Mouse (Mus musculus) liver, embryonic 18 days (tissue): Measurements from ENCODE around the gene Arhgef15. TPM values are rescaled to one million over a fixed set of nuclear protein-coding genes. Genes with fewer than 3 reads are reported as not detected.

Experiments
- polyA plus RNA-seq: library from polyadenylated mRNA; depleted of rRNA; stranded (reverse); fragments of >200 nt; gene quantifications from 2 replicates; pipeline ENCODE4 v1.2.3, GENCODE M21; 2012; rRNA removed

The Arhgef15 gene
- polyA plus RNA-seq = 2.4 and 3.3 TPM in 2 replicates

GRCm38 (mm10) chr11:68957308-68957707, at the start of gene Arhgef15:
TSS of gene Arhgef15 (minus strand) at chr11:68957480.

DNA sequence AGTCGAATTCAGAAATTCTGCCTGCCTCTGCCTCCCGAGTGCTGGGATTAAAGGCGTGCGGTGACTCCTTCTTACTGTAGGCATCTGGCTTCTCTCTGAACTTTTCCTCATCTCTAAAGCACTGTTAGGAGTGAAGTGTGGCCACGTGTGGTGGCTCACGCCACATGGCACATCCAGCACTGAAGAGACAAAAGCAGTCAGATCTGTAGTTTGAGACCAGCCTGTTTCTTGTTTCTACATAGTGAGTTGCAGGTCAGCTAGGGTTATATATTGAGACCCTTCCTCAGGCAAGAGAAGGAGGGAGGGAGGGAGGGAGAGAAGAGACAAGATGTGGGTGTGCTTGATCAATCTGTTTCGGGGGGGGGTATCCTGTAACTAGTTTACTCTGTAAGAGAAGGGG, 17.8 kb upstream of the Arhgef15 start, which contains the start of gene Rangrf:
Rangrf (minus strand) TSS at position 101 of the 400 bp plus-strand sequence.

GRCm38 (mm10) chr11:68967337-68968282, 10.3 kb upstream of the Arhgef15 start, which contains the start of gene Slc25a35:
TSS of gene Slc25a35 (plus strand) at chr11:68968131.

GRCm38 (mm10) chr11:68926981-68927380, 30.3 kb downstream of the Arhgef15 start, which contains the start of gene Odf4:
TSS of gene Odf4 (minus strand) at chr11:68927081.

GRCm38 (mm10) chr11:68901351-68902046, 55.8 kb downstream of the Arhgef15 start, which contains the start of gene Rpl26:
TSS of gene Rpl26 (plus strand) at chr11:68901583.

Other genes starting within 250 kb of the Arhgef15 start
- 26.5 and 28.7 TPM in 2 replicates for gene Ndel1, start 85.6 kb downstream of the Arhgef15 start, polyA plus RNA-seq
- gene Rnf222, start 68.9 kb downstream of the Arhgef15 start, polyA plus RNA-seq = 0.06 TPM in 2 replicates
- gene Rpl26, start 55.9 kb downstream of the Arhgef15 start, polyA plus RNA-seq = 1,723 and 1,900 TPM in 2 replicates
- gene Odf4, start 30.4 kb downstream of the Arhgef15 start, polyA plus RNA-seq = not detected in 2 replicates
- gene Slc25a35, start 10.7 kb upstream of the Arhgef15 start, polyA plus RNA-seq = 0.50 and 0.72 TPM in 2 replicates
- gene Rangrf, start 17.7 kb upstream of the Arhgef15 start, polyA plus RNA-seq = 9.2 and 10.1 TPM in 2 replicates
- 5.6 and 6.6 TPM in 2 replicates for gene Pfas, start 51.0 kb upstream of the Arhgef15 start, polyA plus RNA-seq
- gene Ctc1, start 58.4 kb upstream of the Arhgef15 start, polyA plus RNA-seq = 13.8 and 16.8 TPM in 2 replicates
- 37.0 and 39.6 TPM in 2 replicates for gene Aurkb, start 88.2 kb upstream of the Arhgef15 start, polyA plus RNA-seq
- gene Borcs6, start 102.2 kb upstream of the Arhgef15 start, polyA plus RNA-seq = 6.1 and 6.7 TPM in 2 replicates
- gene Tmem107, start 113.3 kb upstream of the Arhgef15 start, polyA plus RNA-seq = 9.0 and 9.5 TPM in 2 replicates
- 28.3 and 32.3 TPM in 2 replicates for gene Vamp2, start 131.0 kb upstream of the Arhgef15 start, polyA plus RNA-seq
- gene Per1, start 137.7 kb upstream of the Arhgef15 start, polyA plus RNA-seq = 6.8 and 9.4 TPM in 2 replicates
- 0.15 and 0.19 TPM in 2 replicates for gene Hes7, start 162.9 kb upstream of the Arhgef15 start, polyA plus RNA-seq
- 0.11 and 0.12 TPM in 2 replicates for gene 9130213A22Rik, start 165.1 kb upstream of the Arhgef15 start, polyA plus RNA-seq
- gene Aloxe3, start 168.4 kb upstream of the Arhgef15 start, polyA plus RNA-seq = 0.10 and 0.26 TPM in 2 replicates
- gene Alox12b, start 199.5 kb upstream of the Arhgef15 start, polyA plus RNA-seq = not detected in 2 replicates
- 0.01 TPM in 1 of 2 replicates, not detected in the other for gene Alox8, start 240.4 kb upstream of the Arhgef15 start, polyA plus RNA-seq